ENCODE assay signal across 12 mouse cellular contexts in the genomic region with DNA sequence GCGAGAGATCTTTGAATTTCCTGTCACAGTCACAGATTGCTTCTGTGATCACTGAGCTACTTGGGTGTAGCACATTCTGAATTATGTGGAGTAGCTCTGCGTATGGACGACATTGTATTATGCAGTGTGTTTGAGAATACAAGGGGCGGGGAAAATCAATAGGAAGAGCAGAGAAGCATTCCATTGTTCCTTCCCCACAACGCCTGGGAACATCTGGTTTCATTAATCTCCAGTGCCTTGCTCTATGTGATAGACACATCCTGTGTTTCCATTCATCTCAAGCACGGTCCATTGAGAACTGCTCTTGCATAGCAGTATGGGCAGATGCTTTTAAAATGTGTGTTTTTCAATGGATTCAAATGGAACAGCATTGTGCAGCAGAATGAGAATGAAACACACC.
DNase-seq lines count a peak whose midpoint lies in the region; ATAC-seq and TF ChIP-seq lines count a peak whose summit lies in the region.
"Had no signal": no experiment of that assay in that cellular context is flagged by ENCODE, and none has a peak within 500 bp of the region (broad histone marks: within the 10 kb centered on the region; RNA-seq: fewer than 3 reads in every experiment).

No protein-coding gene starts in this region.

- no peak overlapping the region for H3K9ac ChIP-seq in kidney, postnatal 0 days (ENCODE audit: low read depth, low read length)
- H3K9ac ChIP-seq in midbrain, embryonic 14.5 days (replicated peaks; ENCODE audit: low read length): no peak overlapping the region
- H3K9ac ChIP-seq in heart, embryonic 11.5 days (ENCODE audit: low read depth, low read length): no peak overlapping the region
- H3K9ac ChIP-seq: liver, postnatal 0 days had no signal

- H3K4me3 ChIP-seq in kidney, postnatal 0 days (replicated peaks; ENCODE audit: low read depth, low read length): no peak overlapping the region
- H3K4me3 ChIP-seq in midbrain, embryonic 14.5 days (replicated peaks; ENCODE audit: low read depth, low read length): no peak overlapping the region
- no peak overlapping the region for H3K4me3 ChIP-seq in heart, embryonic 11.5 days (ENCODE audit: low read depth, low read length)

- no peak overlapping the region for H3K27ac ChIP-seq in kidney, postnatal 0 days
- no peak overlapping the region for H3K27ac ChIP-seq in midbrain, embryonic 14.5 days (replicated peaks; ENCODE audit: low read depth, low read length)
- H3K27ac ChIP-seq in heart, embryonic 11.5 days (ENCODE audit: low read depth, low read length): no peak overlapping the region

- no peak for ATAC-seq in kidney, postnatal 0 days (replicated peaks; ENCODE audit: low FRiP score, low read depth)
- peak; percentile 27; the same call in 1 of the 2 replicates for ATAC-seq in midbrain, embryonic 14.5 days (ENCODE audit: low FRiP score, low TSS enrichment)
- no peak for ATAC-seq in megakaryocyte, adult 5-6 weeks (ENCODE audit: poor library complexity, severe bottlenecking)
- no peak for ATAC-seq in heart, embryonic 11.5 days (replicated peaks; ENCODE audit: insufficient number of reproducible peaks, low FRiP score, low TSS enrichment)
- ATAC-seq: liver, postnatal 0 days had no signal

- no peaks in the 10 kb centered on the region for H3K9me3 ChIP-seq in kidney, postnatal 0 days (replicated peaks; ENCODE audit: low read length)
- no peaks in the 10 kb centered on the region for H3K9me3 ChIP-seq in midbrain, embryonic 14.5 days (ENCODE audit: control insufficient read depth, low read length)
- no peaks in the 10 kb centered on the region for H3K9me3 ChIP-seq in heart, embryonic 11.5 days (replicated peaks; ENCODE audit: control insufficient read depth, low read length)

- DNase-seq in kidney, postnatal 0 days (ENCODE audit: low spot score): peak; percentile 47
- DNase-seq in kidney, postnatal 4 days: no peak
- peak; percentile 79 for DNase-seq in embryo, embryonic 10.5 days (ENCODE audit: low spot score)
- peak; percentile 46 for DNase-seq in forelimb bud, embryonic 11.5 days (ENCODE audit: low read depth, low spot score)
- peak; percentile 26 for DNase-seq in midbrain, embryonic 14.5 days
- DNase-seq in cerebellum, postnatal 4 days (ENCODE audit: low spot score in 2 of 2): no peak
- DNase-seq: cerebellum, postnatal 10 days; kidney, postnatal 25 days; liver, postnatal 0 days had no signal

- H3K27me3 ChIP-seq in kidney, postnatal 0 days (ENCODE audit: insufficient read depth, low read length): no peaks in the 10 kb centered on the region
- no peaks in the 10 kb centered on the region for H3K27me3 ChIP-seq in midbrain, embryonic 14.5 days (ENCODE audit: control insufficient read depth, insufficient read depth, low read length)
- H3K27me3 ChIP-seq in heart, embryonic 11.5 days (ENCODE audit: control insufficient read depth, insufficient read depth, low read length): no peaks in the 10 kb centered on the region
- H3K27me3 ChIP-seq: CH12.LX had no signal

- 35% methylated on average over 6 of the region's 6 CpGs for WGBS in kidney, postnatal 0 days
- WGBS in midbrain, embryonic 14.5 days: 20% methylated on average over 6 of the region's 6 CpGs
- 48% methylated on average over 6 of the region's 6 CpGs for WGBS in heart, embryonic 11.5 days (ENCODE audit: insufficient replicate concordance)

- no peak overlapping the region for H3K4me2 ChIP-seq in kidney, postnatal 0 days (ENCODE audit: low read length)
- no peak overlapping the region for H3K4me2 ChIP-seq in midbrain, embryonic 14.5 days (ENCODE audit: low read length)
- H3K4me2 ChIP-seq in heart, embryonic 11.5 days: no peak overlapping the region

- no peak for TF ChIP-seq CTCF in kidney, postnatal 0 days (IDR thresholded peaks at IDR 0.05; ENCODE audit: low read depth)

- H3K4me1 ChIP-seq in kidney, postnatal 0 days (replicated peaks; ENCODE audit: insufficient read depth, low read length): no peaks in the 10 kb centered on the region
- H3K4me1 ChIP-seq in midbrain, embryonic 14.5 days (ENCODE audit: control insufficient read depth, insufficient read depth, low read length): no peaks in the 10 kb centered on the region
- no peaks in the 10 kb centered on the region for H3K4me1 ChIP-seq in heart, embryonic 11.5 days (ENCODE audit: control insufficient read depth, insufficient read depth, low read length)

- no peaks in the 10 kb centered on the region for H3K36me3 ChIP-seq in kidney, postnatal 0 days (ENCODE audit: insufficient read depth, low read length)
- H3K36me3 ChIP-seq in midbrain, embryonic 14.5 days (ENCODE audit: control insufficient read depth, insufficient read depth, low read length): no peaks in the 10 kb centered on the region
- H3K36me3 ChIP-seq in heart, embryonic 11.5 days (ENCODE audit: control insufficient read depth, insufficient read depth, low read length): no peaks in the 10 kb centered on the region

Comparison
In these comparisons a context has a peak if more than half of its experiments do, and no peak if none do; other contexts are left out.
1. DNase-seq: peak in kidney, postnatal 0 days (single experiment), embryo, embryonic 10.5 days (single experiment), forelimb bud, embryonic 11.5 days (single experiment) and midbrain, embryonic 14.5 days (single experiment); none in kidney, postnatal 4 days (0 of 2) and cerebellum, postnatal 4 days (0 of 2).